Mouse (Mus musculus) MEL (cell line): Measurements from ENCODE around the gene Ado.

Experiments
- CTCF ChIP-seq, 3 experiments: IDR thresholded peaks in 2 of 3; conservative IDR thresholded peaks in 1 of 3; 2 replicates each; pipeline ENCODE4 v1.5.1; 2011 to 2012; ENCODE audit warnings: low read length in 3 of 3, low read depth in 2 of 3, mild to moderate bottlenecking in 2 of 3, improper control_type of control experiment in 1 of 3, inconsistent platforms in 1 of 3, mixed read lengths in 1 of 3, moderate library complexity in 1 of 3; ENCODE audit not compliant: control insufficient read depth in 1 of 3, insufficient read depth in 1 of 3, poor library complexity in 1 of 3, severe bottlenecking in 1 of 3
- EP300 ChIP-seq, 2 experiments: IDR thresholded peaks; 2 replicates each; pipeline ENCODE4 v1.6.1; 2011; ENCODE audit warnings: improper control_type of control experiment in 2 of 2, low read length in 2 of 2, low read depth in 1 of 2, mild to moderate bottlenecking in 1 of 2
- GABPA ChIP-seq: IDR thresholded peaks from 2 replicates; pipeline ENCODE4 v1.6.1; 2012; ENCODE audit warnings: low read depth, mild to moderate bottlenecking, inconsistent platforms, low read length, improper control_type of control experiment, moderate library complexity
- MAFK ChIP-seq: IDR thresholded peaks from 2 replicates; pipeline ENCODE4 v1.6.1; 2011; ENCODE audit warnings: low read depth, mild to moderate bottlenecking, low read length, improper control_type of control experiment, borderline replicate concordance
- NRF1 ChIP-seq: IDR thresholded peaks from 2 replicates; pipeline ENCODE4 v1.6.1; 2014; ENCODE audit warnings: low read depth, mild to moderate bottlenecking, inconsistent platforms, low read length, improper control_type of control experiment, moderate library complexity; ENCODE audit not compliant: poor library complexity, insufficient read depth, severe bottlenecking
- POLR2A ChIP-seq, 2 experiments: IDR thresholded peaks; 2 replicates each; pipeline ENCODE4 v1.6.1; 2011 to 2012; ENCODE audit warnings: low read length in 2 of 2, mild to moderate bottlenecking in 2 of 2, control low read depth in 1 of 2, improper control_type of control experiment in 1 of 2, low read depth in 1 of 2, moderate library complexity in 1 of 2; ENCODE audit not compliant: control insufficient read depth in 1 of 2, insufficient read depth in 1 of 2, poor library complexity in 1 of 2
- RCOR1 ChIP-seq: IDR thresholded peaks from 2 replicates; pipeline ENCODE4 v1.6.1; 2012; ENCODE audit warnings: low read depth, mild to moderate bottlenecking, inconsistent platforms, low read length, improper control_type of control experiment
- SIN3A ChIP-seq: IDR thresholded peaks from 2 replicates; pipeline ENCODE4 v1.6.1; 2012; ENCODE audit warnings: low read length, improper control_type of control experiment, inconsistent platforms
- TAL1 ChIP-seq: IDR thresholded peaks from 2 replicates; pipeline ENCODE4 v1.6.1; 2012; ENCODE audit warnings: mild to moderate bottlenecking, inconsistent platforms, low read length, moderate library complexity, mixed read lengths
- TCF12 ChIP-seq: IDR thresholded peaks from 2 replicates; pipeline ENCODE4 v1.6.1; 2014; ENCODE audit warnings: low read depth, mild to moderate bottlenecking, inconsistent platforms, low read length, improper control_type of control experiment, moderate library complexity
- UBTF ChIP-seq: IDR thresholded peaks from 2 replicates; pipeline ENCODE4 v1.6.1; 2012; ENCODE audit warnings: low read depth, mild to moderate bottlenecking, inconsistent platforms, low read length, improper control_type of control experiment, moderate library complexity, borderline replicate concordance; ENCODE audit not compliant: insufficient read depth
- ZC3H11A ChIP-seq: IDR thresholded peaks from 2 replicates; pipeline ENCODE4 v1.6.1; 2012; ENCODE audit warnings: low read depth, mild to moderate bottlenecking, inconsistent platforms, low read length, improper control_type of control experiment
- ZMIZ1 ChIP-seq: IDR thresholded peaks from 2 replicates; pipeline ENCODE4 v1.6.1; 2012; ENCODE audit warnings: low read depth, mild to moderate bottlenecking, inconsistent platforms, low read length, improper control_type of control experiment, moderate library complexity

DNA sequence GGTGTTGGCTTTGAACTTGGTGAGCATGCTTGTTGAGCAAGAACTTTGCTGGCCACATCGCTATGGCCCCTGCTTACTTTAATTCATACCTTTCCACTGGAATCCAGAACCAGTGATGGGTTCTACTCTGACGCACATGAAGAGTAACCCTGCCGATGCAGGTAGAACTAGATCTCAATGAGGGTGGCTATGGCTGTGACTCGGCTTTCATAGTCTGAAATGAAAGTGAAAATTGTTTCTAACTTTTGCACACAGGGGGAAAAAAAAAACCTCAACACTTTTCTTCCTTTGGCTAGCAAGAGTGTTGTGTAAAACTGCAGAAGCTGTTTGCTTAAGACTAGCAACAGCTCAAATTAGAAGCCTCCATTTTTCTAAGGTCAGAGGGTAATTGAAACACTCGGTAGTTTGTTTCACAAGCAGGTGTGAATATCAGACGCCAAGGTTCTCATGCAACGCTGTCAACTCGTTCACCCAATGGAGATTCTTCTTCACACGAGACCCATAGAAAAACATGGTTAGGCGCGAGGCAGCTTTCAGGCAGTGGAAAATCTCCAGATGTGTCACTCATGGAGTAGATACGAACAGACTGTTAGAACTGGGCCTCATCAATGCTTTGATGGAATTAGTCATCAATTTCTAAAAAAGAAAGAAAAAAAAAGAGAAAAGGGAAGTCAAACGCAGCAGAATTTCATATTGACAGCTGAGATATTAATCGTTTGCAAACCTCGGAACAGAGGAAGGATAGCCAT, 51.4 kb downstream of the Ado start:
- TF ChIP-seq NRF1, result no peak
- no peak for TF ChIP-seq EP300 (IDR thresholded peaks at IDR 0.05; ENCODE audit: low read depth in 1 of 2, low read length in 2 of 2)
- no peak for TF ChIP-seq ZMIZ1
- TF ChIP-seq GABPA, result no peak
- TF ChIP-seq MAFK, result no peak
- no peak for TF ChIP-seq POLR2A (IDR thresholded peaks at IDR 0.05; ENCODE audit: control insufficient read depth in 1 of 2, insufficient read depth in 1 of 2, low read depth in 1 of 2, low read length in 2 of 2, poor library complexity in 1 of 2)
- TF ChIP-seq TCF12, result no peak
- no peak for TF ChIP-seq ZC3H11A
- TF ChIP-seq RCOR1, result no peak
- TF ChIP-seq UBTF, result no peak
- no peak for TF ChIP-seq CTCF (IDR thresholded peaks at IDR 0.05 in 2 of 3, conservative IDR thresholded peaks at IDR 0.05 in 1 of 3; ENCODE audit: control insufficient read depth in 1 of 3, insufficient read depth in 1 of 3, low read depth in 2 of 3, low read length in 3 of 3, poor library complexity in 1 of 3, severe bottlenecking in 1 of 3)
- TF ChIP-seq SIN3A, result no peak
- no peak for TF ChIP-seq TAL1
